Mouse (Mus musculus): Measurements from ENCODE around the gene Unc13c.
A peak's percentile ranks its signal among the peaks of the same experiment; 100 is the strongest.

The Unc13c gene

GRCm38 (mm10) chr9:73968641-73969121 is at the start of gene Unc13c:
Gene Unc13c, minus strand, starts transcription at chr9:73968966.
- peak; percentile 55 for DNase-seq (ENCODE audit: low spot score)

GRCm38 (mm10) chr9:74007976-74008686 is 39.4 kb upstream of the Unc13c start:
- no peak for DNase-seq (ENCODE audit: low spot score)

GRCm38 (mm10) chr9:74002388-74002990 is 33.7 kb upstream of the Unc13c start:
- DNase-seq (ENCODE audit: low spot score), result peak; percentile 14

- DNase-seq (ENCODE audit: low spot score), result no peak
Measured at GRCm38 (mm10) chr9:73988096-73988495, 19.3 kb upstream of the Unc13c start.

GRCm38 (mm10) chr9:73987236-73987635 is 18.5 kb upstream of the Unc13c start:
- no peak for DNase-seq (ENCODE audit: low spot score)

- DNase-seq (ENCODE audit: low spot score), result peak; percentile 91
Measured at GRCm38 (mm10) chr9:73982597-73983344, 14.0 kb upstream of the Unc13c start.

- DNase-seq (ENCODE audit: low spot score), result no peak
Measured at GRCm38 (mm10) chr9:73972327-73972988, 3.7 kb upstream of the Unc13c start.

GRCm38 (mm10) chr9:73970717-73971116 is 2.0 kb upstream of the Unc13c start:
- peak; percentile 80 for DNase-seq (ENCODE audit: low spot score)

GRCm38 (mm10) chr9:73965322-73965915 is 3.3 kb downstream of the Unc13c start:
- DNase-seq (ENCODE audit: low spot score), result no peak

- DNase-seq (ENCODE audit: low spot score), result no peak
Measured at GRCm38 (mm10) chr9:73962471-73962870, 6.3 kb downstream of the Unc13c start.

- DNase-seq (ENCODE audit: low spot score), result no peak
Measured at GRCm38 (mm10) chr9:73952331-73952730, 16.4 kb downstream of the Unc13c start.

- no peak for DNase-seq (ENCODE audit: low spot score)
Measured at GRCm38 (mm10) chr9:73951586-73951985, 17.2 kb downstream of the Unc13c start.

- DNase-seq (ENCODE audit: low spot score), result no peak
Measured at GRCm38 (mm10) chr9:73934844-73935243, 33.9 kb downstream of the Unc13c start.

GRCm38 (mm10) chr9:73931988-73932387 is 36.8 kb downstream of the Unc13c start:
- no peak for DNase-seq (ENCODE audit: low spot score)

- no peak for DNase-seq (ENCODE audit: low spot score)
Measured at GRCm38 (mm10) chr9:73927276-73927675, 41.5 kb downstream of the Unc13c start.

GRCm38 (mm10) chr9:73922449-73923115 is 46.2 kb downstream of the Unc13c start:
- no peak for DNase-seq (ENCODE audit: low spot score)

GRCm38 (mm10) chr9:73905959-73906358 is 62.8 kb downstream of the Unc13c start:
- DNase-seq (ENCODE audit: low spot score), result no peak

- DNase-seq (ENCODE audit: low spot score), result no peak
Measured at GRCm38 (mm10) chr9:73898516-73898915, 70.2 kb downstream of the Unc13c start.

- no peak for DNase-seq (ENCODE audit: low spot score)
Measured at GRCm38 (mm10) chr9:73896210-73896609, 72.6 kb downstream of the Unc13c start.

- DNase-seq (ENCODE audit: low spot score), result no peak
Measured at GRCm38 (mm10) chr9:73883587-73883986, 85.2 kb downstream of the Unc13c start.

- no peak for DNase-seq (ENCODE audit: low spot score)
Measured at GRCm38 (mm10) chr9:73883143-73883542, 85.6 kb downstream of the Unc13c start.
